Mouse (Mus musculus) embryonic stem cell, embryonic (primary cell): ENCODE measurements around the gene Akr1c19.
"Not testable (repeated sequence)": the region's sequence is repeated elsewhere in the genome, so short reads cannot be mapped to it uniquely, and the experiment has no call there.

Source experiments
- CTCF ChIA-PET, 4 experiments: fragments of 300-600 bp in 2 of 4; fragments of 350-600 bp in 2 of 4; sonication (Branson Sonifier 250); formaldehyde crosslinking; loops; one replicate each; lab custom pipeline; 2022; ENCODE audit warnings: inconsistent platforms in 2 of 4; lab: Charles Lee
- POLR2A ChIA-PET, 4 experiments: fragments of 300-600 bp in 2 of 4; fragments of 350-600 bp in 2 of 4; sonication (Branson Sonifier 250); formaldehyde crosslinking; loops; one replicate each; lab custom pipeline; 2022; ENCODE audit warnings: antibody characterized with exemption in 4 of 4, inconsistent platforms in 1 of 4; lab: Charles Lee

The Akr1c19 gene

GRCm38 (mm10) chr13:4228441-4228840 is at the start of gene Akr1c19:
Gene Akr1c19, plus strand, starts transcription at chr13:4228700.
- CTCF ChIA-PET, result no interaction called here
- POLR2A ChIA-PET, result no interaction called here

- POLR2A ChIA-PET, CTCF ChIA-PET: not testable (repeated sequence)
These were observed 47.2 kb upstream of the Akr1c19 start for GRCm38 (mm10) chr13:4181321-4181720.

- ChIA-PET POLR2A (interaction anchor here in 1 of 4 experiments (0.6 kb wide), 1 partner anchor 50 kb away, joined by 4 read pairs; no protein-coding TSS in a partner anchor), CTCF (no interaction called here)
These were observed 45.4 kb upstream of the Akr1c19 start for GRCm38 (mm10) chr13:4183116-4183515.

GRCm38 (mm10) chr13:4186641-4187411 is 41.7 kb upstream of the Akr1c19 start:
- POLR2A ChIA-PET, CTCF ChIA-PET: not testable (repeated sequence)

- CTCF ChIA-PET, result no interaction called here
- POLR2A ChIA-PET, result no interaction called here
These were observed 40.3 kb upstream of the Akr1c19 start for GRCm38 (mm10) chr13:4188174-4188573.

GRCm38 (mm10) chr13:4190904-4191303 is 37.6 kb upstream of the Akr1c19 start, which contains the start of gene Akr1c13:
Gene Akr1c13, plus strand, starts transcription at chr13:4191150.
- POLR2A ChIA-PET, result no interaction called here
- CTCF ChIA-PET, result no interaction called here

- POLR2A ChIA-PET, result no interaction called here
- CTCF ChIA-PET, result no interaction called here
These were observed 36.0 kb upstream of the Akr1c19 start for GRCm38 (mm10) chr13:4192511-4192910.

- POLR2A ChIA-PET, result no interaction called here
- CTCF ChIA-PET, result no interaction called here
These were observed 22.2 kb upstream of the Akr1c19 start for GRCm38 (mm10) chr13:4206147-4206903.

- ChIA-PET POLR2A (interaction anchor here in 1 of 4 experiments (0.8 kb wide), 1 partner anchor 27 kb away, joined by 3 read pairs; no protein-coding TSS in a partner anchor), CTCF (interaction anchor here in 1 of 4 experiments (0.5 kb wide), 1 partner anchor 79 kb away, joined by 3 read pairs; no protein-coding TSS in a partner anchor)
These were observed 16.8 kb upstream of the Akr1c19 start for GRCm38 (mm10) chr13:4211560-4212299.

- ChIA-PET POLR2A (interaction anchor here in 1 of 4 experiments (0.7 kb wide), 1 partner anchor 590 kb away, joined by 3 read pairs; no protein-coding TSS in a partner anchor), CTCF (interaction anchor here in 1 of 4 experiments (0.5 kb wide), 1 partner anchor 79 kb away, joined by 3 read pairs; no protein-coding TSS in a partner anchor)
These were observed 16.2 kb upstream of the Akr1c19 start for GRCm38 (mm10) chr13:4212309-4212708.

GRCm38 (mm10) chr13:4215496-4215895 is 13.0 kb upstream of the Akr1c19 start:
- CTCF ChIA-PET, result interaction anchor here in 1 of 4 experiments (0.6 kb wide), 1 partner anchor 213 kb away, joined by 5 read pairs; no protein-coding TSS in a partner anchor
- POLR2A ChIA-PET, result interaction anchor here in 1 of 4 experiments (0.8 kb wide), 1 partner anchor 9 kb away, joined by 3 read pairs; no protein-coding TSS in a partner anchor

- ChIA-PET POLR2A (no interaction called here), CTCF (no interaction called here)
These were observed 2.5 kb downstream of the Akr1c19 start for GRCm38 (mm10) chr13:4230841-4231623.

GRCm38 (mm10) chr13:4233135-4233534 is 4.6 kb downstream of the Akr1c19 start:
- ChIA-PET POLR2A (no interaction called here), CTCF (no interaction called here)

GRCm38 (mm10) chr13:4233536-4234172 is 5.2 kb downstream of the Akr1c19 start:
- CTCF ChIA-PET, result no interaction called here
- POLR2A ChIA-PET, result no interaction called here

GRCm38 (mm10) chr13:4244861-4245559 is 16.5 kb downstream of the Akr1c19 start:
- ChIA-PET CTCF (interaction anchor here in 1 of 4 experiments (0.7 kb wide), 1 partner anchor 111 kb away, joined by 8 read pairs; no protein-coding TSS in a partner anchor), POLR2A (interaction anchor here in 1 of 4 experiments (0.6 kb wide), 1 partner anchor 285 kb away, joined by 3 read pairs; no protein-coding TSS in a partner anchor)

GRCm38 (mm10) chr13:4249347-4249746 is 20.8 kb downstream of the Akr1c19 start:
- CTCF ChIA-PET, result interaction anchor here in 1 of 4 experiments (0.7 kb wide), 1 partner anchor 153 kb away, joined by 3 read pairs; no protein-coding TSS in a partner anchor
- POLR2A ChIA-PET, result no interaction called here

- POLR2A ChIA-PET, CTCF ChIA-PET: not testable (repeated sequence)
These were observed 28.4 kb downstream of the Akr1c19 start for GRCm38 (mm10) chr13:4256894-4257293.
